Mouse (Mus musculus) MEL-GATA-1-ER (cell line): ENCODE measurements around the gene Synj2.

Source experiments
- DNase-seq: peaks from one replicate; pipeline ENCODE4 v3.0.0-alpha.2; 2012; ENCODE audit warnings: low read depth; ENCODE audit errors: extremely low read depth

The Synj2 gene

GRCm38 (mm10) chr17:5934554-5935324 lies 6.3 kb upstream of the Synj2 start:
- peak; percentile 64 for DNase-seq

GRCm38 (mm10) chr17:5935680-5936079 lies 5.4 kb upstream of the Synj2 start:
- DNase-seq = no peak

- no peak for DNase-seq
Measured at GRCm38 (mm10) chr17:5936276-5936675, 4.8 kb upstream of the Synj2 start.

GRCm38 (mm10) chr17:5937441-5937840 lies 3.6 kb upstream of the Synj2 start:
- no peak for DNase-seq

- DNase-seq = no peak
Measured at GRCm38 (mm10) chr17:5939871-5940270, 1.2 kb upstream of the Synj2 start.

- DNase-seq = peak; percentile 18
Measured at GRCm38 (mm10) chr17:5940792-5941191, 288 bp upstream of the Synj2 start.

- no peak for DNase-seq
Measured at GRCm38 (mm10) chr17:5942156-5942555, 1.1 kb downstream of the Synj2 start.

GRCm38 (mm10) chr17:5943053-5943452 lies 2.0 kb downstream of the Synj2 start:
- DNase-seq = no peak

GRCm38 (mm10) chr17:5947039-5947438 lies 6.0 kb downstream of the Synj2 start:
- DNase-seq = no peak

GRCm38 (mm10) chr17:5952455-5952854 lies 11.4 kb downstream of the Synj2 start:
- no peak for DNase-seq

GRCm38 (mm10) chr17:5956350-5957000 lies 15.4 kb downstream of the Synj2 start:
- no peak for DNase-seq

GRCm38 (mm10) chr17:5957097-5957496 lies 16.0 kb downstream of the Synj2 start:
- DNase-seq = no peak

- no peak for DNase-seq
Measured at GRCm38 (mm10) chr17:5958229-5958628, 17.1 kb downstream of the Synj2 start.

GRCm38 (mm10) chr17:5958636-5959035 lies 17.6 kb downstream of the Synj2 start:
- DNase-seq = no peak

- DNase-seq = no peak
Measured at GRCm38 (mm10) chr17:5959096-5959495, 18.0 kb downstream of the Synj2 start.

- no peak for DNase-seq
Measured at GRCm38 (mm10) chr17:5959802-5960201, 18.7 kb downstream of the Synj2 start.

GRCm38 (mm10) chr17:5963766-5964165 lies 22.7 kb downstream of the Synj2 start:
- no peak for DNase-seq

- DNase-seq = no peak
Measured at GRCm38 (mm10) chr17:5965084-5965781, 24.2 kb downstream of the Synj2 start.

- no peak for DNase-seq
Measured at GRCm38 (mm10) chr17:5966706-5967105, 25.6 kb downstream of the Synj2 start.

- DNase-seq = no peak
Measured at GRCm38 (mm10) chr17:5968562-5968961, 27.5 kb downstream of the Synj2 start.

GRCm38 (mm10) chr17:5969246-5969645 lies 28.2 kb downstream of the Synj2 start:
- DNase-seq = no peak

- DNase-seq = no peak
Measured at GRCm38 (mm10) chr17:5970298-5970821, 29.3 kb downstream of the Synj2 start.
